Mouse (Mus musculus): ENCODE measurements around the gene Rbm47.

Rbm47 gene

GRCm38 (mm10) chr5:66156431-66156962, 16.4 kb downstream of the Rbm47 start:
- CTCF ChIA-PET: interaction anchor here (0.7 kb wide), 1 partner anchor 113 kb away, joined by 3 read pairs; no protein-coding TSS in a partner anchor

DNA sequence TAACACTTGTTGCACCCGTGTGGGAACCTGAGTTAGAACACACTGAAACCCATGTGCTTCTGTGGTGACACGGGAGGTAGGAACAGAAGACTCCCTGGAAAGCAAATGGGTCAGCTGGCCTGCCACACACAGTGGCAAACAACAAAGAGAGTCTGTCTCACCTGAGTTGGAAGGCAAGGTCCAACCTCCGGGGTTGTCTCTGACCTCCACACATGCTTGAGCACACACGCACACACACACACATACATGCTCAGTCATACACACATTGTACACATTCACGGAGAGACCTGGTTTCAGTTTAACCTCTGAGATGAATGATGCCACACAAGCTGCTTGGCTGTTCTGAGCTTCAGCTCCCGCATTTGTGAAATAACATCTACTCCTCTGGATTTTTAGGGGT, 18.3 kb downstream of the Rbm47 start:
- CTCF ChIA-PET: interaction anchor here (0.6 kb wide), 2 partner anchors 59 to 182 kb away, joined by 3 to 5 read pairs; no protein-coding TSS in a partner anchor

- CTCF ChIA-PET: no interaction called here
These were observed 19.4 kb downstream of the Rbm47 start for GRCm38 (mm10) chr5:66153486-66153885.

- CTCF ChIA-PET: interaction anchor here (0.5 to 0.7 kb wide), 2 partner anchors 13 to 24 kb away, joined by 3 read pairs; no protein-coding TSS in a partner anchor
These were observed 21.4 kb downstream of the Rbm47 start for GRCm38 (mm10) chr5:66151301-66152188.

DNA sequence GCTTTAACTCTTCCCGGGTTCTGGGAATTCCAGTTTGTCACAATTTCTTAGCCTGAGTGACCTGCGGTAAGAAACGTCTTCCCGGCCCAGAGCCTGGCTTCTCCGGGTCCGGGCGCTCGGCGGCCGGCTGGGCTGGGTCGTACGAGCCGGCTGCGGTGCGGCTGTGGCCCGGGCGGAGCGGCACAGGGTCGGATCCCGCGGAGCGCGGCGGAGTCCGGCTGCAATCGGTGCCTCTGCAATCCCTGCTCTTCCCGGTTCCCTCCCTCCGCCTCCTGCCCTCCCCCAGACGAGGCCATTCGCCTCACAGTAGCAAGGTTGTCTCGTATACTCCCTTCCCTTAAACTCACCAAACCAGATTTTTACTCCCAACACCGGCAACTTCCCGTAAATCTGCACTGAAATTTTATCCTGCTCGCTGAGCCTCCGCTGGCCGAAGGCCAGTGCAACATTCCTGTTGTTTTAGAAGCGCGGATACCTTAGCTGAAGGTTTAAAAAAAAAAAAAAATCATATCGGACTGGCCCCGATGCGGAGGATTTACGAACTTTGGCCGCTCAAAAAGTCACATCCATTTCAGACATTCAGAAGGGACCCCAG, 22.1 kb downstream of the Rbm47 start:
- CTCF ChIA-PET: no interaction called here

- CTCF ChIA-PET: no interaction called here
These were observed 22.7 kb downstream of the Rbm47 start for GRCm38 (mm10) chr5:66150106-66150705.

GRCm38 (mm10) chr5:66149571-66149970, 23.3 kb downstream of the Rbm47 start:
- CTCF ChIA-PET: no interaction called here

GRCm38 (mm10) chr5:66149111-66149510, 23.8 kb downstream of the Rbm47 start:
- CTCF ChIA-PET: no interaction called here

DNA sequence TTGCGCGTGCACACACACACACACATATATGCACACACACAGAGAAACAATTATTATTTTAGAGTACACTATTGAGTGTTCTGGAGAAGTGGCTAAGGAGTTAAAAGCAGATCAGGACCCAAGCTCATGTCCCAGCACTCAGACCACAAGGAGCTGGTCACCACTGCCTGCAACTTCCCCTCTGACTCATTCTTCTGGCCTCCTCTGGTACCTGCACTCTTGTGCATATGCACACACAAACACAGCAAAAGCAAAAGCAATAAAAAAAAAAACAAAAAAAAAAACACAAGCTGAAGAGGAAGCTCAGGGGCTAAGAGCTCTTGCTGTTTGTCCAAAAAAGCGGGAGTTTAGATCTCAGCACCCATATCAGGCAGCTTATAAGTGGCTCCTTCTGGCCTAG, 25.6 kb downstream of the Rbm47 start:
- CTCF ChIA-PET: no interaction called here

- CTCF ChIA-PET: interaction anchor here (0.6 kb wide), 1 partner anchor 13 kb away, joined by 4 read pairs; no protein-coding TSS in a partner anchor
These were observed 27.3 kb downstream of the Rbm47 start for GRCm38 (mm10) chr5:66145583-66145982.

DNA sequence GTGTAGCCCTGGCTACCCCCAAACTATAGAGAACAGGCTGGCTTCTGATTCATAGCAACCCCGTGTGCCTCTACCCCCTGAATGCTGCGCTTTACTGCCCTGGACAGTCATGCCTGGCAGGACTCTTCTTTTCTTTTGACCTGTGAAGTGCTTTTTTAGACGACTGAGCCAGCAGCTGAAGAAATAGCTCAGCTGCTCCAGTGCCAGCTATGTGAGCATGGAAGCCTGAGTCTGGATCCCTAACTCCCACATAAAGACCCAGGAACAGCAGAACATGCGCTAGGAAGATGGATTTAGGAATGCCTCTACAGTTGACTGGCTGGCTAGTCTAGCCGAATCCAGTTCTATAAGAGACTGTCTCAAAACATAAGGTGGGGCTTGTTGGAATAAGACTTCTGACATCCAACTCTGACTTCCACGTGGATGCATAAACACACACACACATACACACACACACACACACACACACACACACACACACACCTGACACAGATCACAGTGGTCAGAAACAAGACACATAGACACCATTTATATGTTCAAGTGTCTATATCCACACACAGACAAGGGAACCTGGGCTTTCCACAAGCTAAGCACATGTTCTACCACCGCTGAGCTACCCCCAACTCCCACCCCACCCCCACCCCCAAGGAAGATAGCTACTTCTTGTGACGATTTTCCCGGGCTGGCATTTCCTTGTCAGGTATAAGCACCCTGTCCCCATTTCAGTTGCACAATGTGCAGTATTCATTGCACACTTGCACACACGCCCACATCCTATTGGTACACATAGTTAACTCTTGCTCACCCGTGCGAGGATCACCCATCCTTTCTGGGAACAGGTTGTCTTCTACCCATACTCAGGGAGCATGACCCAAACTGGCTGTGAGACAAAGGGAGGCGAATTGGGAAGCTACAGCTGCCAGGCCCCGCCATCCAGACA, 29.6 kb downstream of the Rbm47 start:
- CTCF ChIA-PET: no interaction called here

DNA sequence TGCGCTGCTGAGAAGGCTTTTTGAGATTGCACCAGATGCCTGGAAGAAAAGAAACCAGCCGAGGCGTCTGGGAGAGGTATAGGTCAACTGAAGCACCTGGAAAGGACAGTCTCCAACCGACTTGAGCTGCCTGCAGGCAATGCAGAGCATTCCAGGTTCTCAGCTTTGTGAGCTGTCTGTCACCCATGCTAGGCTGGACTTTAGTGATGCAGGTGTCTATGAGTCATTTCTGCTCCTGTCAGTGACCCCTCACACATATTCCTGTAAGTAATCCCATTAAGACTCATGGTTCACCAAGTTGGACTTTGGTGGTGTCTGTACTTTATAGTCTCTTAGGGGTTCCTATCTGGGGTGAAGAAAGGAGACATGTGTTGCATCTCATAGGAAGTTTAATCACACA, 31.4 kb downstream of the Rbm47 start:
- CTCF ChIA-PET: no interaction called here

DNA sequence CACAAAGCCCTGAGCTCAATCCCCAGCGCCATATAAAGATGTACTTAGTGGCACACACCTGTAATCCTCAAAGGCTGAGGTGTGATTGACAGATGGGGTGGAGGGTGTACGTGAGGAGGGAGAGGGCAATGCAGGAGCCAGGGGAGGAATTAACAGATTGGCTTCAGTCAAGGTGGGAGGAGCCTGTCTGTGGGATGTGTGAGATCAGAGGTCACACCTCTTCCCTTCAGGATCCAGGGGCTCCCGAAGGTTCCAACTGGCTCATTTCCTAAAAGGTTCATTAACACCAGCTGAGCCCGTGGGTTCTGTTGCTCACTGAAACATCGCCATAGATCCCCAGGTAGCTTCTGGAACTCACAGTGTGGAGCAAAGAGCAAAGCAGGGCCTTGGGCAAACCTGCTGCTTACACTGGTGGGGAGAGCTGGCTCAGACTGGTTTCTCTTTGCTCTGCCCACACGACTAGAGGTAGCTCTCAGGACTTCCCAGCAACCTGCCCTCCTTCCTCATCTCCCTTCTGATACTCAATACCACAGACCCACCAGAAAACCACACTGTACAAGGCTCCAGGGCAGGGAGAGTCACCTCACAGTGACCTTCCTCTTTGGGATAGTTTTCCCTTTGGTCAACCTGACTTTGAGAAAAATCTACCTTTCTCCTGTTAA, 33.2 kb downstream of the Rbm47 start:
- CTCF ChIA-PET: no interaction called here

- CTCF ChIA-PET: interaction anchor here (1.0 kb wide), 1 partner anchor 13 kb away, joined by 3 read pairs; no protein-coding TSS in a partner anchor
These were observed 33.7 kb downstream of the Rbm47 start for GRCm38 (mm10) chr5:66139171-66139570.

- CTCF ChIA-PET: interaction anchor here (0.6 to 1.0 kb wide), 3 partner anchors 14 to 1259 kb away, joined by 3 read pairs; no protein-coding TSS in a partner anchor
These were observed 34.3 kb downstream of the Rbm47 start for GRCm38 (mm10) chr5:66138597-66138996.

DNA sequence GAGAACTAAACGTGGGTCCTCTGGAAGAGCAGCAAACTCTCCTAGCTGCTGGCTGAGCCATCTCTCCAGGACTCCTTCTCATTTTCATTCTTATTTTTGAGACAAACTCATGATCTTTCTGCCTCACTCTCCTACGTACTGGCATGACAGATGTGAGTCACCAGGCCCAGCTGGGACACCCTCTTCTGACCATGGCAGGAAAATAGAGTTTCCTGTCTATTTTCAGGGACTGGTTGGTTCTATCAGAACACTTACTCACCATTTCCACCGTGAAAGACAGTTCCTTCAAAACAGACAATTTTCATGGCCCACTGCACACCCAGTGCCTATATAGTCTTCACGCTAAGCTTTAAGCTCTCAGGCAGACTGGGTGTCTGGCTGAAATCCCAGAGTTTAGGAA, 35.7 kb downstream of the Rbm47 start:
- CTCF ChIA-PET: interaction anchor here (0.6 kb wide), 2 partner anchors 9 to 42 kb away, joined by 3 to 7 read pairs; no protein-coding TSS in a partner anchor

GRCm38 (mm10) chr5:66135853-66136210, 37.1 kb downstream of the Rbm47 start:
- CTCF ChIA-PET: interaction anchor here (0.6 kb wide), 1 partner anchor 51 kb away, joined by 9 read pairs; no protein-coding TSS in a partner anchor

GRCm38 (mm10) chr5:66135161-66135852, 37.6 kb downstream of the Rbm47 start:
- CTCF ChIA-PET: interaction anchor here (0.6 to 0.7 kb wide), 5 partner anchors 41 to 847 kb away, joined by 3 to 10 read pairs (median 6); no protein-coding TSS in a partner anchor

DNA sequence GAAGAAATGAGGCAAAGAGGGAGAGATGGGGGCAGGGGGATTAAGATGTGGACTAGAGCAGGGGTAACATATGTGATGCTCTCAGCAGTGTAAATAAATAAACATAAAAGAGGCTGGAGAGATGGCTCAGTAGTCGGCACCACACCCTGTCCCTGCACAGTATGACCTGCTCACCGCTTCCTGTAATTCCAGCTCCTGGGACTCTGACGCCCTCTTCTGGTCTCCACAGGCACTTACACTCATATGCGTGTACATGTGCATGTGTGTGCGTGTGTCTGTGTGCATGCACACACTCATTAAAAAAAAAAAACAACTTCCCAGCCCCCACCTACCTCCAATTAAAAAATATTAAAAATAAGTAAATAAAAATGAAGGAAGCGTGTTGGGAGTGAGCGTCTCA, 38.3 kb downstream of the Rbm47 start:
- CTCF ChIA-PET: interaction anchor here (0.7 kb wide), 3 partner anchors 42 to 847 kb away, joined by 3 to 6 read pairs (median 5); no protein-coding TSS in a partner anchor

Measured in spleen, embryonic (tissue).